Mouse (Mus musculus) stomach, postnatal 0 days (tissue): ENCODE measurements around the gene Tgfbi. TPM values are rescaled to one million over a fixed set of nuclear protein-coding genes. Genes with fewer than 3 reads are reported as not detected.
A peak's percentile ranks its signal among the peaks of the same experiment; 100 is the strongest.

ENCODE experiments used
- ATAC-seq: fragments of 200-750 bp; cut with Nextera tagmentation; 2 replicates; pipeline ENCODE4 v1.8.0; 2017; ENCODE audit not compliant: low FRiP score, low TSS enrichment
- DNase-seq: peaks from one replicate; pipeline ENCODE4 v3.0.0-alpha.2; 2016; ENCODE audit warnings: low spot score
- H3K27ac ChIP-seq: fragments of 300-500 bp; sonication (generic); replicated peaks from 2 replicates; pipeline ENCODE4 v1.5.1; 2014; ENCODE audit warnings: mild to moderate bottlenecking, control low read depth
- H3K27me3 ChIP-seq: fragments of 300-500 bp; sonication (generic); 2 replicates; pipeline ENCODE4 v1.6.1; 2014; ENCODE audit warnings: low read length; ENCODE audit not compliant: control insufficient read depth, insufficient read depth
- H3K36me3 ChIP-seq: fragments of 300-500 bp; sonication (generic); 2 replicates; pipeline ENCODE4 v1.6.1; 2014; ENCODE audit warnings: low read length, mixed read lengths; ENCODE audit not compliant: control insufficient read depth, insufficient read depth
- H3K4me1 ChIP-seq: fragments of 300-500 bp; sonication (generic); replicated peaks from 2 replicates; pipeline ENCODE4 v1.6.1; 2014; ENCODE audit warnings: antibody characterized with exemption; ENCODE audit not compliant: control insufficient read depth, insufficient read depth
- H3K4me2 ChIP-seq: fragments of 300-500 bp; sonication (generic); replicated peaks from 2 replicates; pipeline ENCODE4 v1.6.1; 2014; ENCODE audit warnings: low read depth, mild to moderate bottlenecking, control low read depth, moderate library complexity
- H3K4me3 ChIP-seq: fragments of 300-500 bp; sonication (generic); 2 replicates; pipeline ENCODE4 v1.5.1; 2014; ENCODE audit warnings: low read depth, low read length, control low read depth
- H3K9ac ChIP-seq: fragments of 300-500 bp; sonication (generic); 2 replicates; pipeline ENCODE4 v1.6.1; 2014; ENCODE audit warnings: mild to moderate bottlenecking, low read length, control low read depth, mixed read lengths
- H3K9me3 ChIP-seq: fragments of 300-500 bp; sonication (generic); 2 replicates; pipeline ENCODE4 v1.6.1; 2016; ENCODE audit warnings: low read length; ENCODE audit not compliant: control insufficient read depth
- CTCF ChIP-seq: IDR thresholded peaks from 2 replicates; pipeline ENCODE4 v1.5.1; 2016; ENCODE audit warnings: antibody characterized with exemption, low read depth, mild to moderate bottlenecking, moderate library complexity
- EP300 ChIP-seq: optimal IDR thresholded peaks from 2 replicates; pipeline ENCODE3; 2016; ENCODE audit warnings: antibody characterized with exemption
- WGBS: fragments of 180-500 bp; shearing (Covaris S2); extraction: QIAGEN DNeasy Blood & Tissue Kit; methylation state at CpG from one replicate; pipeline ENCODE4 v1.1.7; 2014; 5-methylcytosine and 5-hydroxymethylcytosine counted together
- polyA plus RNA-seq: library from polyadenylated mRNA; unstranded; fragments of >200 nt; fragmentation: Nextera tagmentation; extraction: Ambion mirVana; gene quantifications from 2 replicates; pipeline ENCODE4 v1.2.1, GENCODE M21; 2015

The Tgfbi gene
- polyA plus RNA-seq, 1 experiment from 2014 or later, result 149 TPM

GRCm38 (mm10) chr13:56644031-56644430, 34.7 kb downstream of the Tgfbi start:
- H3K27ac ChIP-seq, result no peak overlapping the region
- DNase-seq, result no peak
- no peak for ATAC-seq
- H3K4me3 ChIP-seq, result no peak overlapping the region
- no peaks in the 10 kb centered on the region for H3K36me3 ChIP-seq
- WGBS, result 58% methylated on average over 3 of the region's 3 CpGs
- H3K9me3 ChIP-seq, result no peaks in the 10 kb centered on the region
- TF ChIP-seq CTCF, result no peak
- TF ChIP-seq EP300, result no peak
- no peaks in the 10 kb centered on the region for H3K27me3 ChIP-seq
- H3K9ac ChIP-seq, result no peak overlapping the region
- no peaks in the 10 kb centered on the region for H3K4me1 ChIP-seq
- H3K4me2 ChIP-seq, result no peak overlapping the region

- no peak for DNase-seq
- Histone ChIP-seq H3K36me3 (no peaks in the 10 kb centered on the region), H3K27me3 (no peaks in the 10 kb centered on the region), H3K4me1 (no peaks in the 10 kb centered on the region), H3K4me2 (no peak overlapping the region), H3K9me3 (no peaks in the 10 kb centered on the region), H3K9ac (no peak overlapping the region), H3K27ac (no peak overlapping the region), H3K4me3 (no peak overlapping the region)
- no peak for ATAC-seq
- 76% methylated on average over 6 of the region's 6 CpGs for WGBS
- no peak for TF ChIP-seq EP300
- no peak for TF ChIP-seq CTCF
Measured at GRCm38 (mm10) chr13:56645744-56646143, 36.4 kb downstream of the Tgfbi start.

DNA sequence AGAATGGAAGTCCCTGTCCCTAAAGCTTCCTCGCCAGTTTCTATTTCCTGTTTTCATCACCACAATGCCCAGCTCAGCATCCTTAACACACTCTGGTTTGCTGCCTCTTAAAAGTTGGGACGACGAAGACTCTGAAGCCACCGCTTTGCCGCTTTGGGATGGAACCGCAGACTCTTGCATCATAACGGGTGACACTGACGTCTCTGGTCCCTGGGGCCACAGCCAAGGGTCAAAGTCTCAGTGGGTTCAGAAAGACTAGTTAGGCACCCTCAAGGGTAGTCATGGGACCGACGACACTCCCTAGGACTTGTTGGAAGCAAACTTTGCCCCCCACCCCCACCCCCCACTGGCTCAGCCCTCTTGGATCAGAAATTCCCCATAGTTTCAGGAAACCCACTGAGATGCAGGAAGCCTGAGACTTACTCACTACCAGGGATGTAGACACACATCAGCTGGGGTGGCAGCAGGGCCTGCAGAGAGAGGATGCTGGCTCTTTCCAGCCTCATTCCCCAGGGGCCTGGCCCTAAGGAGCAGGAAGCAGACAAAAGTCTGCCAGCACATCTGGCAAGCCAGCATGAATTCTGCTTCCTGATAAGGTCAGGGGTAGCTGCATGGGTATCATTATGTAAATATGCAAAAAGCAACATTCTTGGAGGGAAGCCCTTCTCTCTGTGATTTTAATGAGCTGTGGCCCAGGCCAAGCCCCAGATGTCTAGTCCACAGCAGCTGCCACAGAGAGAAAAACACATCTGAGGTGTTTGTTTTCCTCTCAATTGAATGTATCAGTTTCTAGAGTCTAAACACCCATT, 38.5 kb downstream of the Tgfbi start:
- H3K4me2 ChIP-seq, result no peak overlapping the region
- WGBS, result 67% methylated on average over 10 of the region's 10 CpGs
- no peaks in the 10 kb centered on the region for H3K36me3 ChIP-seq
- H3K9me3 ChIP-seq, result no peaks in the 10 kb centered on the region
- no peak overlapping the region for H3K9ac ChIP-seq
- H3K27me3 ChIP-seq, result no peaks in the 10 kb centered on the region
- no peaks in the 10 kb centered on the region for H3K4me1 ChIP-seq
- H3K4me3 ChIP-seq, result no peak overlapping the region
- ATAC-seq (peak; percentile 46), DNase-seq (no peak)
- H3K27ac ChIP-seq, result 0 out of 2 replicates have a peak overlapping the region, but pooled peaks have one; percentile 13
- TF ChIP-seq EP300 (no peak), CTCF (no peak)

GRCm38 (mm10) chr13:56650020-56650419, 40.7 kb downstream of the Tgfbi start:
- ATAC-seq, result no peak
- WGBS, result 77% methylated on average over 2 of the region's 2 CpGs

DNA sequence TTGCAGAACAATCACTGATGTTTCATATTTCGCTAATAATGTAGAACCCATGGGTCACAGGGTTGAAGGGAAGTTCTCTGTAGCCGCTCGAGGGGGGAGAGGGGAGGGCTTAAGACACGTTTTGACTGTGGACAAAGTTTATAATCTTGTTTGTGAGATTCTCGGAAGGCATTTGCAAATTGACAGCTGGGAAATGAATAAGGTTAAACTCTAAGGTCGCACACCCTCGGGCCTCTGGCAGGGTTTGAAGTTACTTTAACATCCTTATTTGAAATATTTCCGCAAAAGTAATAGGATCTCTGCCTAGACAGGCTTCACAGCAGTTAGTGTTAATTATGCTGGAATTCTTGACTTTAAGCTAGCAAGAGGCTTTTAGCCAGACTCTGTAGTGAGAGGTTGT, 43.1 kb downstream of the Tgfbi start:
- Histone ChIP-seq H3K36me3 (no peaks in the 10 kb centered on the region), H3K4me3 (no peak overlapping the region), H3K9ac (no peak overlapping the region), H3K4me2 (no peak overlapping the region), H3K4me1 (no peaks in the 10 kb centered on the region), H3K27ac (no peak overlapping the region), H3K27me3 (no peaks in the 10 kb centered on the region), H3K9me3 (no peaks in the 10 kb centered on the region)
- TF ChIP-seq CTCF, result no peak
- no peak for TF ChIP-seq EP300
- DNase-seq (no peak), ATAC-seq (no peak)
- 31% methylated on average over 8 of the region's 8 CpGs for WGBS

More at GRCm38 (mm10) chr13:56650020-56650419, 40.7 kb downstream of the Tgfbi start:
- TF ChIP-seq EP300, result no peak
- no peak for TF ChIP-seq CTCF
- Histone ChIP-seq H3K36me3 (no peaks in the 10 kb centered on the region), H3K27ac (no peak overlapping the region), H3K4me1 (no peaks in the 10 kb centered on the region), H3K27me3 (no peaks in the 10 kb centered on the region), H3K9me3 (no peaks in the 10 kb centered on the region), H3K4me2 (no peak overlapping the region), H3K4me3 (no peak overlapping the region), H3K9ac (no peak overlapping the region)
- DNase-seq, result no peak

GRCm38 (mm10) chr13:56654176-56654575, 44.9 kb downstream of the Tgfbi start:
- H3K27ac ChIP-seq, result no peak overlapping the region
- no peaks in the 10 kb centered on the region for H3K9me3 ChIP-seq
- no peaks in the 10 kb centered on the region for H3K36me3 ChIP-seq
- ATAC-seq (no peak), DNase-seq (no peak)
- TF ChIP-seq CTCF, result no peak
- no peak for TF ChIP-seq EP300
- H3K27me3 ChIP-seq, result no peaks in the 10 kb centered on the region
- no peak overlapping the region for H3K4me2 ChIP-seq
- no peak overlapping the region for H3K9ac ChIP-seq
- H3K4me1 ChIP-seq, result peaks cover 2% of the 10 kb centered on the region; the same call in 1 of the 2 replicates
- H3K4me3 ChIP-seq, result no peak overlapping the region
- 70% methylated on average over 5 of the region's 5 CpGs for WGBS
